Mouse (Mus musculus): ENCODE data around the gene Ppp1r14b.

DNA sequence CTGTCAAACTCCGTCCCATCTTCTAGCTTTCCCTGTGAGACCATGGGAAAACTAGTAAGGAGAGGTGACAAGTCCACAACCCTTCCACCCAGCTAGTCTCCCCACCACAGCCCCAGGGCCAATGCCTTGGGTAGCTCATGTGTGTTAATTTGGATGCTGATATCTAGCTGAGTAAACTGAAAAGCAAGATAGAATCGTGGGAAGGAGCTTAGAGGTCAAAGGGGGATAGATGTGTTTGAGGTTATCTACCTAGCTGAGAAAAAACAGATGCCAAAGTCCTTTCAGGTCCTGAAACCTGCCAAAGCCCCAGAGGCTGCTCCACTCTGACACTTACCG is 3.8 kb downstream of the Ppp1r14b start:
- TF ChIP-seq CTCF (IDR thresholded peaks at IDR 0.05; ENCODE audit: low read depth) (no peak), EP300 (IDR thresholded peaks at IDR 0.05; ENCODE audit: low read depth) (no peak)

Data from heart, postnatal 0 days (tissue).